Mouse (Mus musculus) adrenal gland, postnatal 14 days (tissue): ENCODE measurements around the gene Gm42669. TPM values are rescaled to one million over a fixed set of nuclear protein-coding genes. Genes with fewer than 3 reads are reported as not detected.

Experiments
- DNase-seq: peaks from one replicate; pipeline ENCODE4 v3.0.0; 2021; ENCODE audit warnings: mixed read lengths
- total RNA-seq: library from RNA; stranded (reverse); gene quantifications from 2 replicates; pipeline ENCODE4 v1.2.3, GENCODE M21; 2021

Gene Gm42669
- total RNA-seq, 1 experiment from 2014 or later: not detected

GRCm38 (mm10) chr5:107521386-107521785 is 14.0 kb downstream of the Gm42669 start:
- no peak for DNase-seq

GRCm38 (mm10) chr5:107521897-107522296 is 14.5 kb downstream of the Gm42669 start:
- DNase-seq: peak; percentile 9

- DNase-seq: no peak
Observed at GRCm38 (mm10) chr5:107524281-107524680, 16.9 kb downstream of the Gm42669 start.

- no peak for DNase-seq
Observed at GRCm38 (mm10) chr5:107528856-107529255, 21.4 kb downstream of the Gm42669 start.

GRCm38 (mm10) chr5:107533590-107533989 is 26.2 kb downstream of the Gm42669 start:
- no peak for DNase-seq

- no peak for DNase-seq
Observed at GRCm38 (mm10) chr5:107534581-107534980, 27.2 kb downstream of the Gm42669 start, which contains the start of gene 1700028K03Rik. Gene 1700028K03Rik, plus strand, starts transcription at chr5:107534709.

- peak; percentile 6 for DNase-seq
Observed at GRCm38 (mm10) chr5:107541696-107542095, 34.3 kb downstream of the Gm42669 start.

GRCm38 (mm10) chr5:107545927-107546326 is 38.5 kb downstream of the Gm42669 start:
- DNase-seq: no peak

GRCm38 (mm10) chr5:107547955-107548354 is 40.5 kb downstream of the Gm42669 start:
- DNase-seq: no peak

- DNase-seq: no peak
Observed at GRCm38 (mm10) chr5:107548444-107548843, 41.0 kb downstream of the Gm42669 start.

- no peak for DNase-seq
Observed at GRCm38 (mm10) chr5:107554336-107554735, 46.9 kb downstream of the Gm42669 start.

- DNase-seq: no peak
Observed at GRCm38 (mm10) chr5:107556969-107557368, 49.5 kb downstream of the Gm42669 start.

GRCm38 (mm10) chr5:107569148-107569547 is 61.7 kb downstream of the Gm42669 start:
- DNase-seq: no peak

GRCm38 (mm10) chr5:107597301-107598077 is 90.1 kb downstream of the Gm42669 start, which contains the start of the genes Rpap2 and Glmn:
Gene Rpap2, plus strand, starts transcription at chr5:107597373.
Gene Glmn, minus strand, starts transcription at chr5:107597888.
- peak; percentile 91 for DNase-seq

- no peak for DNase-seq
Observed at GRCm38 (mm10) chr5:107598380-107598779, 91.0 kb downstream of the Gm42669 start.

GRCm38 (mm10) chr5:107611224-107611623 is 103.8 kb downstream of the Gm42669 start:
- DNase-seq: peak; percentile 69

- DNase-seq: no peak
Observed at GRCm38 (mm10) chr5:107617986-107618385, 110.6 kb downstream of the Gm42669 start.

GRCm38 (mm10) chr5:107621327-107621726 is 113.9 kb downstream of the Gm42669 start:
- no peak for DNase-seq

Other genes with a start within 250 kb of the Gm42669 start
- 144 and 161 TPM in 2 replicates for gene Tgfbr3, start 218.0 kb upstream of the Gm42669 start, total RNA-seq
- 3.5 and 4.5 TPM in 2 replicates for gene Brdt, start 176.5 kb upstream of the Gm42669 start, total RNA-seq
- gene Ephx4, start 104.9 kb upstream of the Gm42669 start, total RNA-seq: 0.74 and 0.86 TPM in 2 replicates
- not detected in 2 replicates for gene Lpcat2b, start 76.1 kb upstream of the Gm42669 start, total RNA-seq
- 6.8 and 7.2 TPM in 2 replicates for gene Btbd8, start 69.6 kb upstream of the Gm42669 start, total RNA-seq
- gene 1700028K03Rik, start 27.1 kb downstream of the Gm42669 start, total RNA-seq: not detected in 2 replicates
- 13.2 and 21.2 TPM in 2 replicates for gene Rpap2, start 89.8 kb downstream of the Gm42669 start, total RNA-seq
- gene Glmn, start 90.3 kb downstream of the Gm42669 start, total RNA-seq: 8.9 and 11.3 TPM in 2 replicates
- gene Gfi1, start 218.4 kb downstream of the Gm42669 start, total RNA-seq: 0.30 and 0.56 TPM in 2 replicates